Mouse (Mus musculus) limb, embryonic 10.5 days (tissue): ENCODE results near the gene Atoh8. TPM values are rescaled to one million over a fixed set of nuclear protein-coding genes. Genes with fewer than 3 reads are reported as not detected.

ENCODE experiments used
- DNase-seq: peaks from one replicate; pipeline ENCODE4 v3.0.0-alpha.2; 2017; ENCODE audit warnings: low spot score
- H3K27ac ChIP-seq: fragments of 300-500 bp; sonication (generic); 2 replicates; pipeline ENCODE4 v1.5.1; 2016; ENCODE audit warnings: mild to moderate bottlenecking
- H3K27me3 ChIP-seq: fragments of 300-500 bp; sonication (generic); 2 replicates; pipeline ENCODE4 v1.6.1; 2016; ENCODE audit warnings: low read depth, mild to moderate bottlenecking; ENCODE audit not compliant: poor library complexity, severe bottlenecking
- H3K36me3 ChIP-seq: fragments of 300-500 bp; sonication (generic); 2 replicates; pipeline ENCODE4 v1.6.1; 2016; ENCODE audit warnings: mild to moderate bottlenecking, moderate library complexity
- H3K4me1 ChIP-seq: fragments of 300-500 bp; sonication (generic); 2 replicates; pipeline ENCODE4 v1.6.1; 2016
- H3K4me3 ChIP-seq: fragments of 300-500 bp; sonication (generic); 2 replicates; pipeline ENCODE4 v1.5.1; 2016; ENCODE audit warnings: mild to moderate bottlenecking, moderate library complexity
- H3K9me3 ChIP-seq: fragments of 300-500 bp; sonication (generic); replicated peaks from 2 replicates; pipeline ENCODE4 v1.6.1; 2016; ENCODE audit warnings: mild to moderate bottlenecking
- WGBS: fragments of 180-500 bp; shearing (Covaris S2); methylation state at CpG from one replicate; pipeline ENCODE4 v1.1.7; 2016; 5-methylcytosine and 5-hydroxymethylcytosine counted together
- polyA plus RNA-seq: library from polyadenylated mRNA; unstranded; fragments of >200 nt; fragmentation: Nextera tagmentation; extraction: Ambion mirVana; gene quantifications from 2 replicates; pipeline ENCODE4 v1.2.1, GENCODE M21; 2016

The Atoh8 gene
- polyA plus RNA-seq, 1 experiment from 2014 or later: 24.9 TPM

GRCm38 (mm10) chr6:72249981-72250380, 14.6 kb upstream of the Atoh8 start:
- no peak overlapping the region for H3K27ac ChIP-seq
- H3K9me3 ChIP-seq: no peaks in the 10 kb centered on the region
- 87% methylated on average over 4 of the region's 4 CpGs for WGBS
- DNase-seq: no peak
- peaks cover 35% of the 10 kb centered on the region for H3K4me1 ChIP-seq
- no peak overlapping the region for H3K4me3 ChIP-seq
- H3K36me3 ChIP-seq: no peaks in the 10 kb centered on the region
- H3K27me3 ChIP-seq: no peaks in the 10 kb centered on the region

GRCm38 (mm10) chr6:72248150-72248914, 13.0 kb upstream of the Atoh8 start:
- Histone ChIP-seq H3K9me3 (no peaks in the 10 kb centered on the region), H3K4me1 (peaks cover 35% of the 10 kb centered on the region), H3K4me3 (no peak overlapping the region), H3K27me3 (no peaks in the 10 kb centered on the region), H3K36me3 (no peaks in the 10 kb centered on the region), H3K27ac (no peak overlapping the region)
- WGBS: 66% methylated on average over 15 of the region's 15 CpGs
- no peak for DNase-seq

GRCm38 (mm10) chr6:72246303-72246702, 10.9 kb upstream of the Atoh8 start:
- peaks cover 45% of the 10 kb centered on the region for H3K4me1 ChIP-seq

GRCm38 (mm10) chr6:72244569-72245285, 9.3 kb upstream of the Atoh8 start:
- peaks cover 47% of the 10 kb centered on the region for H3K4me1 ChIP-seq
- no peak overlapping the region for H3K4me3 ChIP-seq
- H3K27me3 ChIP-seq: peaks cover 29% of the 10 kb centered on the region
- peak overlapping the region; percentile 46 for H3K27ac ChIP-seq
- 60% methylated on average over 20 of the region's 20 CpGs for WGBS
- no peaks in the 10 kb centered on the region for H3K36me3 ChIP-seq
- no peak for DNase-seq
- no peaks in the 10 kb centered on the region for H3K9me3 ChIP-seq

More at GRCm38 (mm10) chr6:72246303-72246702, 10.9 kb upstream of the Atoh8 start:
- Histone ChIP-seq H3K27ac (no peak overlapping the region), H3K9me3 (no peaks in the 10 kb centered on the region), H3K27me3 (peaks cover 13% of the 10 kb centered on the region), H3K36me3 (no peaks in the 10 kb centered on the region), H3K4me3 (no peak overlapping the region)
- no peak for DNase-seq
- WGBS: 88% methylated on average over 6 of the region's 6 CpGs

GRCm38 (mm10) chr6:72244144-72244549, 8.8 kb upstream of the Atoh8 start:
- no peaks in the 10 kb centered on the region for H3K9me3 ChIP-seq
- WGBS: 41% methylated on average over 9 of the region's 9 CpGs
- no peak for DNase-seq
- peaks cover 45% of the 10 kb centered on the region for H3K4me1 ChIP-seq
- no peak overlapping the region for H3K4me3 ChIP-seq
- peaks cover 34% of the 10 kb centered on the region for H3K27me3 ChIP-seq
- peak overlapping the region; percentile 46 for H3K27ac ChIP-seq
- no peaks in the 10 kb centered on the region for H3K36me3 ChIP-seq

GRCm38 (mm10) chr6:72242532-72243320, 7.3 kb upstream of the Atoh8 start:
- Histone ChIP-seq H3K27me3 (peaks cover 49% of the 10 kb centered on the region), H3K9me3 (no peaks in the 10 kb centered on the region), H3K4me3 (no peak overlapping the region), H3K4me1 (peaks cover 36% of the 10 kb centered on the region), H3K36me3 (no peaks in the 10 kb centered on the region), H3K27ac (no peak overlapping the region)
- WGBS: 86% methylated on average over 13 of the region's 13 CpGs
- DNase-seq: no peak

GRCm38 (mm10) chr6:72241843-72242154, 6.4 kb upstream of the Atoh8 start:
- Histone ChIP-seq H3K27me3 (peaks cover 54% of the 10 kb centered on the region), H3K9me3 (no peaks in the 10 kb centered on the region), H3K36me3 (no peaks in the 10 kb centered on the region), H3K4me1 (peaks cover 42% of the 10 kb centered on the region), H3K4me3 (no peak overlapping the region), H3K27ac (no peak overlapping the region)
- WGBS: 44% methylated on average over 8 of the region's 8 CpGs
- no peak for DNase-seq

GRCm38 (mm10) chr6:72241133-72241842, 5.9 kb upstream of the Atoh8 start:
- H3K27me3 ChIP-seq: peaks cover 59% of the 10 kb centered on the region
- whole genome bisulfite sequencing: 32% methylated on average over 8 of the region's 8 CpGs
- no peak overlapping the region for H3K4me3 ChIP-seq
- DNase-seq: no peak
- no peaks in the 10 kb centered on the region for H3K36me3 ChIP-seq
- H3K4me1 ChIP-seq: peaks cover 47% of the 10 kb centered on the region
- H3K9me3 ChIP-seq: no peaks in the 10 kb centered on the region
- 0 out of 2 replicates have a peak overlapping the region, but pooled peaks have one; percentile 21 for H3K27ac ChIP-seq

GRCm38 (mm10) chr6:72240042-72240441, 4.7 kb upstream of the Atoh8 start:
- Histone ChIP-seq H3K27me3 (peaks cover 71% of the 10 kb centered on the region), H3K36me3 (no peaks in the 10 kb centered on the region), H3K4me1 (peaks cover 54% of the 10 kb centered on the region), H3K27ac (no peak overlapping the region), H3K9me3 (no peaks in the 10 kb centered on the region), H3K4me3 (no peak overlapping the region)
- no peak for DNase-seq
- WGBS: 43% methylated on average over 2 of the region's 2 CpGs

GRCm38 (mm10) chr6:72237035-72237434, 1.7 kb upstream of the Atoh8 start:
- no peaks in the 10 kb centered on the region for H3K36me3 ChIP-seq
- 1% methylated on average over 5 of the region's 5 CpGs for WGBS
- DNase-seq: peak; percentile 94
- 0 out of 2 replicates have a peak overlapping the region, but pooled peaks have one; percentile 91 for H3K27ac ChIP-seq
- peaks cover 70% of the 10 kb centered on the region for H3K27me3 ChIP-seq
- no peak overlapping the region for H3K4me3 ChIP-seq
- peaks cover 64% of the 10 kb centered on the region for H3K4me1 ChIP-seq
- H3K9me3 ChIP-seq: no peaks in the 10 kb centered on the region

- DNase-seq: no peak
- H3K4me3 ChIP-seq: peak overlapping the region; percentile 70
- peaks cover 67% of the 10 kb centered on the region for H3K4me1 ChIP-seq
- 18% methylated on average over 16 of the region's 16 CpGs for WGBS
- peak overlapping the region; percentile 91 for H3K27ac ChIP-seq
- no peaks in the 10 kb centered on the region for H3K36me3 ChIP-seq
- no peaks in the 10 kb centered on the region for H3K9me3 ChIP-seq
- H3K27me3 ChIP-seq: peaks cover 63% of the 10 kb centered on the region
These were observed 530 bp upstream of the Atoh8 start for GRCm38 (mm10) chr6:72235807-72236407.
